Mouse (Mus musculus): ENCODE data around the gene Ccdc14. TPM values are rescaled to one million over a fixed set of nuclear protein-coding genes. Genes with fewer than 3 reads are reported as not detected.

The Ccdc14 gene
- total and polyA plus RNA-seq, 3 experiments = 1.3 to 2.8 (median 2.4) TPM

DNA sequence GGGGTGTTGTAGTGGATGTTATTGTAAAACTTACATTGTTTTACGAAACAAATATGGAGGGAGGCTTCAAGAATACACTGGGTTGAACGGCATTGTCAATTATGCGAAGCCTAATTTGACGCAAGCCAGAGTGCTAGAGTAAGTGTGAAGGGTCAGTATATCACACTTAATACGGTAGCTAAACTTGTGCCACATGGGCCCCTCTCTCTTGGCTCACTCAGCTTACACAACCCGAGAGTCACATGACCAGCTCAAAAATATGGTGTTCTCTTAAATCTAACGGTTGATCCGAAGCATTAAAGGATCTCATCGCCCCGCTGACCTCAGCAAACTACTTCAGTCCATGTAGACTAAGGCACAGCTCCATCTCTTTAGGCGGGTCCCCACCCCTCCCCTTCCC is 32.0 kb upstream of the Ccdc14 start:
- no peak for DNase-seq
- H3K27ac ChIP-seq = no peak overlapping the region
- TF ChIP-seq CTCF (IDR thresholded peaks at IDR 0.05) (no peak), EP300 (IDR thresholded peaks at IDR 0.05; ENCODE audit: insufficient read depth, low read depth, low read length) (no peak), POLR2A (IDR thresholded peaks at IDR 0.05; ENCODE audit: insufficient read depth, low read depth, low read length) (no peak)
- no peak overlapping the region for H3K4me3 ChIP-seq
- WGBS = 53% methylated on average over 11 of the region's 11 CpGs
- H3K4me1 ChIP-seq (ENCODE audit: control insufficient read depth, insufficient read depth, low read length) = peaks cover 2% of the 10 kb centered on the region
- intact Hi-C loops (cut with DNase I) = no loop called here
- no peaks in the 10 kb centered on the region for H3K36me3 ChIP-seq (ENCODE audit: control insufficient read depth, insufficient read depth, low read length)
- H3K27me3 ChIP-seq (ENCODE audit: control insufficient read depth, insufficient read depth, low read length) = no peaks in the 10 kb centered on the region; the same call in 1 of the 2 replicates
- no peak overlapping the region for H3K9ac ChIP-seq (ENCODE audit: low read depth, low read length)
- no peaks in the 10 kb centered on the region for H3K79me2 ChIP-seq (replicated peaks; ENCODE audit: control insufficient read depth, insufficient read depth, low read length)

DNA sequence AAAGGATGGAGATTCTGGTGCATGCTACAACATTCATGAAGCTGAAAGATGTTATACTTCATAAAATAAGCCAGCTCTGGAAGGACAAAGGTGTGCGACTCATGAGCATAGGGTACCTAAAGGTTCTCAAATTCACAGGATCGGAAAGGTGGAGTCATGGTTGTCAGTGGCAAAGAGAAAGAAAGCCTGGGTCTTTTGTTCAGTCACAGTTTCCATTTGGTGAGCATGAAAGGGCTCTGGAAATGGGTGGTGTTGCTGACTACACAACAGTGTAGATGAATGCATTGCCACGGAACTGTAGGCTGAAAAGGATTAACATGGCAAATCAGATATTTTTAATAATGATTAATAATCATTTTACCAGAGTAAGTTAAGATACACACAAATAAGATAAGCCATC is 25.9 kb upstream of the Ccdc14 start:
- Histone ChIP-seq H3K9ac (ENCODE audit: low read depth, low read length) (no peak overlapping the region), H3K4me1 (ENCODE audit: control insufficient read depth, insufficient read depth, low read length) (no peaks in the 10 kb centered on the region), H3K27me3 (ENCODE audit: control insufficient read depth, insufficient read depth, low read length) (no peaks in the 10 kb centered on the region; the same call in 1 of the 2 replicates), H3K27ac (no peak overlapping the region), H3K4me3 (no peak overlapping the region), H3K36me3 (ENCODE audit: control insufficient read depth, insufficient read depth, low read length) (no peaks in the 10 kb centered on the region), H3K79me2 (replicated peaks; ENCODE audit: control insufficient read depth, insufficient read depth, low read length) (no peaks in the 10 kb centered on the region)
- intact Hi-C loops (cut with DNase I) = loop anchor here (10.0 kb wide), 1 partner anchor 300 kb away; no protein-coding TSS in a partner anchor
- WGBS = 72% methylated on average over 3 of the region's 3 CpGs
- TF ChIP-seq EP300 (IDR thresholded peaks at IDR 0.05; ENCODE audit: insufficient read depth, low read depth, low read length) (no peak), POLR2A (IDR thresholded peaks at IDR 0.05; ENCODE audit: insufficient read depth, low read depth, low read length) (no peak), CTCF (IDR thresholded peaks at IDR 0.05) (no peak)
- DNase-seq = no peak

DNA sequence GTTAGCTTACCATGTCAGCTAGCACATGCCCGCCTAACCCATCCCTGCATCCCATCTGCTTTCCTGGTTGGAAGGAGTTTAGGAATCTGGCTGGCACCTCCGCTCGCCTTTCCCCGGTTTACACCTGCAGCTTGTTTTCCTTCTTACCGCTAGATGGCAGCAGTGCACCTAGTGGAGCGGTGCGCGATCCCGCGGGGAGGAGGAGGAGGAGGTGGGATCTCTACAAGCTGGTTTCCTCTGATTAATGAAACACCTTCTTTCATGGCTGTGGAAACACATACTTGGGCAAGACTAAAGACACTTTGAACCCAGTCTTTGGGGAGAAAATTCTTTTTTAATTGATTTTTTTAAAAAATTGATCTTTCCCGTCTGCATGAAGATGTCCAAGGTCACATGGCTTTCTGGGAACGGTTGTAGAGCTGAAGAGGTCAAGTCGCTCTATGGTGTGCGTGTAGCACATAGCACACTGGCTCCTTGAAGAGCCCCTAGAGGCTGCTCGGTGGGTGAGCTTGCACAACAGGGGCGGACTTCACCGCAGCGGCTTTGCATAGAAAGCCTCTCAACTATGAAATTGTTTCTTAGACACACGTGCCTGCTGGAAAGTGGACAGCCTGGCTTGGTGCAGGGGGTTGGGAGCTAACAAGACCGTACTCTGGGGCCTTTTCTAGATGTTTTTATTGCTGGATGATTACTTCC is 23.2 kb upstream of the Ccdc14 start:
- DNase-seq = peak; percentile 66 to 68
- Histone ChIP-seq H3K79me2 (replicated peaks; ENCODE audit: control insufficient read depth, insufficient read depth, low read length) (no peaks in the 10 kb centered on the region), H3K27me3 (ENCODE audit: control insufficient read depth, insufficient read depth, low read length) (no peaks in the 10 kb centered on the region), H3K4me3 (no peak overlapping the region), H3K27ac (no peak overlapping the region), H3K4me1 (ENCODE audit: control insufficient read depth, insufficient read depth, low read length) (no peaks in the 10 kb centered on the region), H3K36me3 (ENCODE audit: control insufficient read depth, insufficient read depth, low read length) (no peaks in the 10 kb centered on the region), H3K9ac (ENCODE audit: low read depth, low read length) (no peak overlapping the region)
- intact Hi-C loops (cut with DNase I) = loop anchor here (1.0 to 10.0 kb wide), 3 partner anchors 33 to 298 kb away; no protein-coding TSS in a partner anchor
- WGBS = 9% methylated on average over 20 of the region's 20 CpGs
- TF ChIP-seq EP300 (IDR thresholded peaks at IDR 0.05; ENCODE audit: insufficient read depth, low read depth, low read length) (peak; percentile 84; the same call in 1 of the 2 replicates), POLR2A (IDR thresholded peaks at IDR 0.05; ENCODE audit: insufficient read depth, low read depth, low read length) (no peak), CTCF (IDR thresholded peaks at IDR 0.05) (peak; percentile 98)

DNA sequence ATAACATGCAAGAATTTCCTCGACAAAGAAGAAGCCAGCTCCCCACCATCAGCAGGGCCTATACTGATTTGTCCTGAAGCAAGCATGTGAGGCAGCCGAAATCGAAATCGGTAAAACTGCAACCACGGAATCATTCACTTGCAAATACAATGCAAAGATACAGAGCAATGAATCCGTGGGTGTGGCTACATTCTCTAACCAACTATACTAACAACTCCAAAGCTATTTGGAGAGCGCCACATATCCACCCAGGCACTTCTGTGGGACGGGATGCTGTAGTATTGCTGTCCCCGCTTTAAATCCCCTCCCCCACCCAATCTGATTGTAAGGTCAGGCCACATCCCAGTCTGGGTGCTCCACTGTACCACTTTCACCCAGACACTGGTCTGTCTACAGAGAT is 22.1 kb upstream of the Ccdc14 start:
- Histone ChIP-seq H3K36me3 (ENCODE audit: control insufficient read depth, insufficient read depth, low read length) (no peaks in the 10 kb centered on the region), H3K4me1 (ENCODE audit: control insufficient read depth, insufficient read depth, low read length) (no peaks in the 10 kb centered on the region), H3K9ac (ENCODE audit: low read depth, low read length) (no peak overlapping the region), H3K79me2 (replicated peaks; ENCODE audit: control insufficient read depth, insufficient read depth, low read length) (no peaks in the 10 kb centered on the region), H3K27me3 (ENCODE audit: control insufficient read depth, insufficient read depth, low read length) (no peaks in the 10 kb centered on the region), H3K4me3 (no peak overlapping the region), H3K27ac (no peak overlapping the region)
- TF ChIP-seq CTCF (IDR thresholded peaks at IDR 0.05) = no peak
- TF ChIP-seq POLR2A (IDR thresholded peaks at IDR 0.05; ENCODE audit: insufficient read depth, low read depth, low read length) = no peak
- TF ChIP-seq EP300 (IDR thresholded peaks at IDR 0.05; ENCODE audit: insufficient read depth, low read depth, low read length) = no peak
- DNase-seq = no peak
- WGBS = 73% methylated on average over 9 of the region's 9 CpGs
- intact Hi-C loops (cut with DNase I) = loop anchor here (10.0 kb wide), 1 partner anchor 296 kb away; no protein-coding TSS in a partner anchor

DNA sequence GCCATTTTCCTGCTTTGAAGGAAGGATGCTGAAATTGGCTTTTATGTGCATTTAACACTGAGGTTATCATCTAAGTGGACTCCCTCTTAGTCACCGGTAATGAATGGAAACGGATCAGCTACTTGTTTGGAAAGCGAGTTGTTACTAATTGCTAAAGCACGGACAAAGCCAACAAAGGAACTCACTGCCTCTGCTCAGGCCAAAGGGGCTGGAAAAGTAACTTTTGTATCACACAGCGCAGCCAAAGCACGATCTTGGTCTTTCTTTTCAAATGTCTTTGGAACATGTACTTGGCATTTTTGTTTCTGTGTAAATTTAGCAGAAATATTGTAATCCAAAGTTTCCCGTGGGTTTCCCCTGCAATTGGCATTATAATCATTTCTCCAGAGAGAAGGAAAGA is 18.4 kb upstream of the Ccdc14 start:
- H3K79me2 ChIP-seq (replicated peaks; ENCODE audit: control insufficient read depth, insufficient read depth, low read length) = no peaks in the 10 kb centered on the region
- H3K9ac ChIP-seq (ENCODE audit: low read depth, low read length) = no peak overlapping the region
- no peak overlapping the region for H3K4me3 ChIP-seq
- no peak overlapping the region for H3K27ac ChIP-seq
- DNase-seq = no peak
- H3K4me1 ChIP-seq (ENCODE audit: control insufficient read depth, insufficient read depth, low read length) = no peaks in the 10 kb centered on the region
- H3K27me3 ChIP-seq (ENCODE audit: control insufficient read depth, insufficient read depth, low read length) = no peaks in the 10 kb centered on the region
- TF ChIP-seq CTCF (IDR thresholded peaks at IDR 0.05) = no peak
- TF ChIP-seq EP300 (IDR thresholded peaks at IDR 0.05; ENCODE audit: insufficient read depth, low read depth, low read length) = no peak
- TF ChIP-seq POLR2A (IDR thresholded peaks at IDR 0.05; ENCODE audit: insufficient read depth, low read depth, low read length) = no peak
- intact Hi-C loops (cut with DNase I) = no loop called here
- WGBS = 65% methylated on average over 7 of the region's 7 CpGs
- no peaks in the 10 kb centered on the region for H3K36me3 ChIP-seq (ENCODE audit: control insufficient read depth, insufficient read depth, low read length)

DNA sequence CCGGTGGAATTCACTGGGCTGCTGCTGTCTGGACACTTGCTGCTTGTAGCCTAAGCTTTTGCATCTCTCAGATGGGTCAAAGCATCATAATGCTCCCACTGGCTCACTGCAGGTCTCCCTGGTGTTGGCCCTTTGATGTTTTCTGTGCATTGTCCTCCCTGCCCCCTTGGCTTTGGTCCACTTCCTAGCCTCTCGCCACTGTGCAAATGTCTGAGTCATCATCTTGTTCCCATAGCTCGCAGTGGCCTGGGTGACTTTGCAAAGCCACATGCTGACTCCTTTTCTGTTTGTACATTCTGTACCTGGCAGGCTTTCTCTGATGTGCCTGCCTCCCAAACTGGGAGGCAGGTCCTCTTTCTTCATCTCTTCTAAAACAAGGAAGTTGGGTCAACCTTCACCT is 17.6 kb upstream of the Ccdc14 start:
- H3K9ac ChIP-seq (ENCODE audit: low read depth, low read length) = no peak overlapping the region
- no peaks in the 10 kb centered on the region for H3K4me1 ChIP-seq (ENCODE audit: control insufficient read depth, insufficient read depth, low read length)
- H3K4me3 ChIP-seq = no peak overlapping the region
- H3K79me2 ChIP-seq (replicated peaks; ENCODE audit: control insufficient read depth, insufficient read depth, low read length) = no peaks in the 10 kb centered on the region
- 37% methylated on average over 3 of the region's 3 CpGs for WGBS
- H3K27me3 ChIP-seq (ENCODE audit: control insufficient read depth, insufficient read depth, low read length) = no peaks in the 10 kb centered on the region
- H3K36me3 ChIP-seq (ENCODE audit: control insufficient read depth, insufficient read depth, low read length) = no peaks in the 10 kb centered on the region
- TF ChIP-seq EP300 (IDR thresholded peaks at IDR 0.05; ENCODE audit: insufficient read depth, low read depth, low read length) (no peak), CTCF (IDR thresholded peaks at IDR 0.05) (no peak), POLR2A (IDR thresholded peaks at IDR 0.05; ENCODE audit: insufficient read depth, low read depth, low read length) (no peak)
- DNase-seq = no peak
- no peak overlapping the region for H3K27ac ChIP-seq
- intact Hi-C loops (cut with DNase I) = no loop called here

All from heart, adult 2 months (tissue).